Mouse (Mus musculus) left cerebral cortex, adult 8-10 months (tissue): ENCODE results near the gene Gbp9. TPM values are rescaled to one million over a fixed set of nuclear protein-coding genes. Genes with fewer than 3 reads are reported as not detected.
"Not testable (repeated sequence)": the region's sequence is repeated elsewhere in the genome, so short reads cannot be mapped to it uniquely, and the experiment has no call there.

Experiments used
- DNase-seq, 2 experiments: peaks; one replicate each; pipeline ENCODE4 v3.0.0; 2022; ENCODE audit warnings: low spot score in 2 of 2
- total RNA-seq, 4 experiments: library from RNA; stranded (reverse); gene quantifications; 2 replicates each; pipeline ENCODE4 v1.2.4; 2022

The Gbp9 gene
- total RNA-seq, 4 experiments from 2014 or later = 2.7 to 4.7 (median 4.1) TPM

DNA sequence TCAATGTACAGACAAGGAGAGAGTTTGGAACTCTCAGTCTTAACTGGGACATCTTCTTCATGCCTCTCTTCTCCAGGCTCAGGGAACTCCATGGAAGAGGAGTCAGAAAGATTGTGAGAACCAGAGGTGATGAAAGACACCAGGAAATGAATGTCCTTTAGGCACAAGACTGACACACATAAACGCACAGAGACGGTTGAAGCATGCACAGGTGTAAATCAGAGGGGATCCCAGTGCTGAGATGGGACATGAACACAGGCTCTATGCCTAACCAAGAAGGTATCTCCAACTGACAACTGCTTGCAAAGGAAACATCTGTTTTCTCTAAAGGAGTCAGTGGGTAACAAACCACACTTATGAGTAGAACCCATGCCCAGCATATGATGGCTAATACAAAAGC, 79.1 kb downstream of the Gbp9 start:
- DNase-seq = no peak

DNA sequence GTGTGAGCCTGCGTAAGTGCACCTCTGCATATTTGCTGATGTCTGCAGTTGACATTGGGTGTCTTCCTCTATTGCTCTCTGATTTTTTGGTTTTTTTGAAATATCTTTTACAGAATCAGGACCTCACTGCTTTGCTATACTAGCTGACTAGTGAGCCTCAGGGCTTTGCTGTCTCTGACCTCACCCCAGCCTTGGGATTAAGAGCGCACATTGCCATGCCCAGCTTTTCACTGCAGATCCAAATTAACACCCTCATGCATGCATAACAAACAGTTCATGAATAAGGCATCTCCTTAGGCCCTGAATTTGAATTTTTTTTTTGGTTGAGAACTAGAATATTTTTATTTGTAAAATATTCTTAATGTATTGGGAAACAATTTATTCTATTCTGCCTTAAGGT, 84.1 kb downstream of the Gbp9 start:
- no peak for DNase-seq

DNA sequence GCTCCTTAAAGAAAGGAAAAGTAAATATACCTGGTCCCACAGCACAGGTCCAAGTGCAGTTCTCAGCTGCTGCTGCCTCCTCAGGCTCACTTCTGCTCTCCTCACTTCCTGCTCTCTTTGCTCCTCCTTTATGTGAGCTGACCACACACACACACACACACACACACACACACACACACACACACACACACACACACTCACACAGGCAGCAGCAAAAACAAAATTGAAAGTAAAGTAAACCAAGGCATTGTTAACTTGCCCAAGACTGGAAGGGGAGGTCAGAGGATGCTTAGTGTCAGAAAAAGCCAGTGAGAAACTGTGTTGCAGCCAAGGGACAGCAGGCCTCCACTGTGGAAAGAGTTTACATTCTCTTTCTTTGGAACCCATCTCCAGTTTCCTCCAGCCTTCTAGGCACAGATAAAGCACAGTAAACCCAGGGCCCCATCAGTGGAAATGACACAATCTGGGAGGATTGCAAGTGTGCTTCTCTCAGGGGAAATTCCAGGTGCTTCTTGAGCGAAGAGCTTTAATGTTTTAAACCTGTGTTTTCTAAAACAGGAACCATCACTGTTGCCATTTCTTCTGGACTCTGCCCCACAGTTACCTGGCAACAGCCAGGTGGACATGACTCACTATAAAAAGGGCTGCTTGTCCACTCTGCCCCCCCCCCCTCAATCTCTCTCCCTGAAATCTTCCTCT, 85.7 kb downstream of the Gbp9 start:
- not testable (repeated sequence) for DNase-seq

DNA sequence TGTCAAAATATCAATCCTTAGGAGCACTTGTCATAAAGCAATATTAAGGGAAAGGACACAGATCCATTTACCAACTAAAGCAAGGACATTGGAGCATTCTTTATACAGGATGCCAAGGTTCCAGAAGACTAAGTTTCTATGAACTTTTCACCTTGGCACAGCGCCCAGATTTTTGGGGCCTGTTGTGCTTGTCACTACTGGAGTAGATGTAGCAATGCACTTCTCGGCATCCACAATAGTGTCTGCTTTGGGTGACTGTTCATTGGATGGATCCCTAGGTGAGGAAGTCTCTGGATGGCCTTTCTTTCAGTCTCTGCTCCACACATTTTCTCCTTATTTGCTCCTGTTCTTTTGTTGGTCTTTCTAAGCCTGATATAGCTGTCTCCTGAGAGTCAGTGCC, 107.0 kb downstream of the Gbp9 start:
- no peak for DNase-seq

Other genes with a start within 250 kb of the Gbp9 start
- under 1 TPM in 3 of 4 experiments, not detected in 1; 0.21 to 0.37 (median 0.33) TPM for gene Abcg3, start 156.8 kb downstream of the Gbp9 start, total RNA-seq
- under 1 TPM in 2 of 4 experiments, not detected in 2; 0.21 to 0.25 TPM for gene Gbp8, start within 50 bp of the Gbp9 start, total RNA-seq
- gene Gbp4, start within 50 bp of the Gbp9 start, total RNA-seq = 1 to 10 TPM in 3 of 4 experiments, under 1 TPM in 1; 0.86 to 3.2 (median 1.3) TPM
- under 1 TPM in 2 of 4 experiments, not detected in 2; 0.60 to 0.71 TPM for gene Gbp10, start 100.0 kb upstream of the Gbp9 start, total RNA-seq
- gene Gm43302, start 154.2 kb upstream of the Gbp9 start, total RNA-seq = not detected
- gene Gbp6, start 154.2 kb upstream of the Gbp9 start, total RNA-seq = 1 to 10 TPM in 3 of 4 experiments, under 1 TPM in 1; 0.93 to 2.6 (median 1.8) TPM